Mouse (Mus musculus): ENCODE results near the gene Lyst. TPM values are rescaled to one million over a fixed set of nuclear protein-coding genes. Genes with fewer than 3 reads are reported as not detected.

Lyst gene
- polyA plus RNA-seq, 1 experiment from 2014 or later = 5.4 TPM

DNA sequence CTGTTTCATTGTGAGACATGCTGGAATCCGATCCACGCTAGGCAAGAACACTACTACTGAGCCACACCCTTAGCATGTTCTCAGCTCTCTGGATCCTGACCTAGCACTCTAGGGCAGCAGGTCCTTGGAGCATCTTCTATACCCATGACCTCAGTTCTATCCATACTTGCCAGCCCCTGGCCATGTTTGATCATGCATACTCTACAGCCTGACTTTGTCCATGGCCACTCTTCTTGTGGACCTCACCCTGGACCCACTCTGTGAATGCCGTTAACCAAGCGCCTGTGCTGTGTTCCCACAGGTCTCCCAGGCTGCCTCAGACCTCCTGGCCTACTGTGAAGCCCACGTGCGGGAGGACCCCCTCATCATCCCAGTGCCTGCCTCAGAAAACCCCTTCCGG lies 234.7 kb downstream of the Lyst start:
- WGBS = 88% methylated on average over 7 of the region's 7 CpGs
- no peak overlapping the region for H3K27ac ChIP-seq (ENCODE audit: low read length)
- no peak for ATAC-seq (ENCODE audit: low read depth)

DNA sequence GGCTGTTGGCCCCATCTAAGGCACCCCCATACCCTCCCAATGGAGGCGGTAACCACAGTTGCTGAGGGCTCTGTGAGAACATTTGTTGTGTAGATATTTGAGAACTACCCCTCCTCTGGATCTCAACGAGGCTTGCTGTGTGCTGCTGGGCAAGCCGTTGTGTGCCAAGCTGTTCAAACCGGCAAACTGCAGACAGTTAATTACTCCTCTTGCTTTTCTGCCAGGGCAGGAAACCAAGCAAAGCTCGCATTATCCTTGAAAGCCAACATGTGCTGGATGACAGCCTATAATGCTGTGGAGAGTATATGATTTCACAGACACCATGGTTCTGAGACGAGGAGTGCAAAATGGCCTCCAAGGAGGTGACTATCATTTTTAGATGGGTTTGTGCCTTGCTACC lies 236.3 kb downstream of the Lyst start:
- Histone ChIP-seq H3K27ac (ENCODE audit: low read length) (no peak overlapping the region), H3K27me3 (ENCODE audit: control insufficient read depth, insufficient read depth, low read depth, low read length) (no peaks in the 10 kb centered on the region), H3K4me3 (ENCODE audit: low read length) (no peak overlapping the region), H3K4me2 (ENCODE audit: low read depth, low read length) (no peak overlapping the region), H3K9ac (ENCODE audit: low read length) (no peak overlapping the region), H3K9me3 (ENCODE audit: control insufficient read depth, low read length) (no peaks in the 10 kb centered on the region), H3K4me1 (replicated peaks; ENCODE audit: control insufficient read depth, insufficient read depth, low read length) (no peaks in the 10 kb centered on the region), H3K36me3 (ENCODE audit: control insufficient read depth, insufficient read depth, low read length) (no peaks in the 10 kb centered on the region)
- 68% methylated on average over 6 of the region's 6 CpGs for WGBS
- ATAC-seq (ENCODE audit: low read depth) = no peak

More for the DNA sequence above, 234.7 kb downstream of the Lyst start:
- H3K36me3 ChIP-seq (ENCODE audit: control insufficient read depth, insufficient read depth, low read length) = no peaks in the 10 kb centered on the region
- no peaks in the 10 kb centered on the region for H3K27me3 ChIP-seq (ENCODE audit: control insufficient read depth, insufficient read depth, low read depth, low read length)
- H3K4me3 ChIP-seq (ENCODE audit: low read length) = no peak overlapping the region
- H3K9me3 ChIP-seq (ENCODE audit: control insufficient read depth, low read length) = no peaks in the 10 kb centered on the region
- no peak overlapping the region for H3K4me2 ChIP-seq (ENCODE audit: low read depth, low read length)
- H3K4me1 ChIP-seq (replicated peaks; ENCODE audit: control insufficient read depth, insufficient read depth, low read length) = no peaks in the 10 kb centered on the region
- no peak overlapping the region for H3K9ac ChIP-seq (ENCODE audit: low read length)

DNA sequence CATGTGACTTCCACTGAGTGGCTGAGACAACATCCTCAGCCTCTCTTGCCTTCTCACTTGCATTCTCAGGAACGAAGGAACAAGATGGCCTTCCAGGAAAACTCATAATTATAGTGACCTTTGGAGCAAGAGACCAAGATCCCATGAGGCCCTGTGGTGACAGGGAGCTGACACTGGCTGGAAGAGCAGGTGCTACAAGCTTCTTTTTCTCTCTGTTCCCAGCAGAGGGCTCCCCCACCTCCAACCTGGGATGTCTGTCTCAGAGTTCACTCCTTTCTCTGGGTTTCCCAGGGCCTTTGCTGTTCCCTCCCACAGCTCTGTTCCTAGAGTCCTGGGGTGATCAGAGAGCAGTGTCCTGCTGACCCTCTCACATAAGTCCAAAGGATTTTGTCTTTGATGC lies 237.9 kb downstream of the Lyst start:
- no peak for ATAC-seq (ENCODE audit: low read depth)
- H3K27me3 ChIP-seq (ENCODE audit: control insufficient read depth, insufficient read depth, low read depth, low read length) = no peaks in the 10 kb centered on the region
- H3K4me1 ChIP-seq (replicated peaks; ENCODE audit: control insufficient read depth, insufficient read depth, low read length) = no peaks in the 10 kb centered on the region
- no peaks in the 10 kb centered on the region for H3K9me3 ChIP-seq (ENCODE audit: control insufficient read depth, low read length)
- H3K9ac ChIP-seq (ENCODE audit: low read length) = no peak overlapping the region
- no peak overlapping the region for H3K4me3 ChIP-seq (ENCODE audit: low read length)
- no peak overlapping the region for H3K27ac ChIP-seq (ENCODE audit: low read length)
- no peaks in the 10 kb centered on the region for H3K36me3 ChIP-seq (ENCODE audit: control insufficient read depth, insufficient read depth, low read length)
- no peak overlapping the region for H3K4me2 ChIP-seq (ENCODE audit: low read depth, low read length)
- WGBS = 19% methylated on average over 1 of the region's 1 CpGs

Other genes with a start within 250 kb of the Lyst start
- gene Gpr137b, start 196.4 kb upstream of the Lyst start, polyA plus RNA-seq (2015; fragmentation: Nextera tagmentation; extraction: Ambion mirVana) = 14.2 and 18.9 TPM in 2 replicates
- gene Nid1, start 152.8 kb upstream of the Lyst start, polyA plus RNA-seq (2015; fragmentation: Nextera tagmentation; extraction: Ambion mirVana) = 165 and 167 TPM in 2 replicates
- gene Gng4, start 193.7 kb downstream of the Lyst start, polyA plus RNA-seq (2015; fragmentation: Nextera tagmentation; extraction: Ambion mirVana) = 0.64 and 1.3 TPM in 2 replicates